Comparison of ENCODE assay signal across 29 mouse cellular contexts in genomic region chr7:92711593-92711992, GRCm38 (mm10). TPM values are rescaled to one million over a fixed set of nuclear protein-coding genes. Genes with fewer than 3 reads are reported as not detected.
DNase-seq lines count a peak whose midpoint lies in the region; ATAC-seq and TF ChIP-seq lines count a peak whose summit lies in the region.
"Had no signal": no experiment of that assay in that cellular context is flagged by ENCODE, and none has a peak within 500 bp of the region (broad histone marks: within the 10 kb centered on the region; RNA-seq: fewer than 3 reads in every experiment).

No protein-coding gene starts in this region.

- H3K36me3 ChIP-seq in midbrain, embryonic 13.5 days, result no peaks in the 10 kb centered on the region
- no peaks in the 10 kb centered on the region for H3K36me3 ChIP-seq in hindbrain, postnatal 0 days (ENCODE audit: insufficient read depth, low read length)
- H3K36me3 ChIP-seq: heart, embryonic 10.5 days; heart, embryonic 15.5 days; hindbrain, embryonic 12.5 days; kidney, embryonic 15.5 days; liver, embryonic 12.5 days; midbrain, embryonic 15.5 days had no signal

- no peak for TF ChIP-seq CTCF in hindbrain, postnatal 0 days (IDR thresholded peaks at IDR 0.05; ENCODE audit: low read depth)

- H3K4me2 ChIP-seq in midbrain, embryonic 13.5 days (replicated peaks), result no peak overlapping the region
- no peak overlapping the region for H3K4me2 ChIP-seq in hindbrain, postnatal 0 days (ENCODE audit: low read depth, low read length)
- H3K4me2 ChIP-seq: heart, embryonic 15.5 days; hindbrain, embryonic 12.5 days; kidney, embryonic 15.5 days; liver, embryonic 12.5 days; midbrain, embryonic 15.5 days had no signal

- no peak overlapping the region for H3K27ac ChIP-seq in midbrain, embryonic 13.5 days
- H3K27ac ChIP-seq in hindbrain, postnatal 0 days, result no peak overlapping the region
- H3K27ac ChIP-seq: heart, embryonic 10.5 days; heart, embryonic 15.5 days; hindbrain, embryonic 12.5 days; kidney, embryonic 15.5 days; liver, embryonic 12.5 days; midbrain, embryonic 15.5 days had no signal

- ATAC-seq in activated CD4-positive, CD25-positive, alpha-beta regulatory T cell, adult 4 months, result peak; percentile 82
- ATAC-seq in inflammation-experienced regulatory T-cells, adult 6 months, result peak; percentile 68
- ATAC-seq in midbrain, embryonic 13.5 days, result no peak
- no peak for ATAC-seq in hindbrain, postnatal 0 days
- ATAC-seq: forebrain, embryonic 16.5 days; liver, embryonic 12.5 days; lung, postnatal 0 days; midbrain, embryonic 15.5 days had no signal

- DNase-seq in 416B (ENCODE audit: low read depth), result peak; percentile 49
- peak; percentile 21 for DNase-seq in naive thymus-derived CD4-positive, alpha-beta T cell, adult 2 months (ENCODE audit: low read depth)
- DNase-seq in embryo, embryonic 9.5 days (ENCODE audit: extremely low spot score), result no peak
- DNase-seq in hindbrain, postnatal 0 days (ENCODE audit: low spot score), result no peak
- DNase-seq in left cerebral cortex, postnatal 4 days, result no peak
- DNase-seq: adrenal gland, postnatal 10 days; cerebellum, adult 11 months; cerebellum, adult 9-10 months; cerebellum, postnatal 36 days; embryo, embryonic 11 days; gastrocnemius, postnatal 10 days; kidney, adult 11 months; kidney, postnatal 25 days; lung, adult 18-20 months; lung, postnatal 4 days; right cerebral cortex, postnatal 25 days; thymus, postnatal 25 days had no signal

- H3K4me3 ChIP-seq in midbrain, embryonic 13.5 days (replicated peaks), result no peak overlapping the region
- no peak overlapping the region for H3K4me3 ChIP-seq in hindbrain, postnatal 0 days (ENCODE audit: low read length)
- H3K4me3 ChIP-seq: erythroblast, embryonic 14.5 days; heart, embryonic 10.5 days; heart, embryonic 15.5 days; hindbrain, embryonic 12.5 days; kidney, embryonic 15.5 days; liver, embryonic 12.5 days; midbrain, embryonic 15.5 days had no signal

- H3K9ac ChIP-seq in midbrain, embryonic 13.5 days (replicated peaks), result no peak overlapping the region
- no peak overlapping the region for H3K9ac ChIP-seq in hindbrain, postnatal 0 days (replicated peaks; ENCODE audit: low read length)
- H3K9ac ChIP-seq: heart, embryonic 15.5 days; hindbrain, embryonic 12.5 days; kidney, embryonic 15.5 days; liver, embryonic 12.5 days; midbrain, embryonic 15.5 days had no signal

- no peaks in the 10 kb centered on the region for H3K4me1 ChIP-seq in midbrain, embryonic 13.5 days (replicated peaks)
- H3K4me1 ChIP-seq in hindbrain, postnatal 0 days (ENCODE audit: insufficient read depth, low read length), result no peaks in the 10 kb centered on the region
- H3K4me1 ChIP-seq: heart, embryonic 15.5 days; hindbrain, embryonic 12.5 days; kidney, embryonic 15.5 days; liver, embryonic 12.5 days; midbrain, embryonic 15.5 days had no signal

- intact Hi-C loops in left cerebral cortex, postnatal 4 days (cut with DNase I), result no loop called here

- WGBS in midbrain, embryonic 13.5 days, result 89% methylated on average over 3 of the region's 3 CpGs
- 88% methylated on average over 3 of the region's 3 CpGs for WGBS in hindbrain, postnatal 0 days

- no peaks in the 10 kb centered on the region for H3K9me3 ChIP-seq in midbrain, embryonic 13.5 days
- no peaks in the 10 kb centered on the region for H3K9me3 ChIP-seq in hindbrain, postnatal 0 days (ENCODE audit: low read length)
- H3K9me3 ChIP-seq: heart, embryonic 10.5 days; heart, embryonic 15.5 days; hindbrain, embryonic 12.5 days; kidney, embryonic 15.5 days; liver, embryonic 12.5 days; midbrain, embryonic 15.5 days had no signal

- H3K27me3 ChIP-seq in midbrain, embryonic 13.5 days, result no peaks in the 10 kb centered on the region
- H3K27me3 ChIP-seq in hindbrain, postnatal 0 days (ENCODE audit: insufficient read depth, low read length), result no peaks in the 10 kb centered on the region
- H3K27me3 ChIP-seq: heart, embryonic 15.5 days; hindbrain, embryonic 12.5 days; kidney, embryonic 15.5 days; midbrain, embryonic 15.5 days had no signal

RNA-seq across cellular contexts. Expression of gene Rab30, which starts 29.8 kb away (rescaled TPM):
- under 1 TPM in 1 of 2 experiments, not detected in 1; 0.65 TPM for polyA plus RNA-seq in activated CD4-positive, CD25-positive, alpha-beta regulatory T cell, adult 4 months (2017; shearing (Covaris generic))
- polyA plus RNA-seq in inflammation-experienced regulatory T-cells, adult 6 months (2017; shearing (Covaris generic)), result under 1 TPM in 2 of 3 experiments, not detected in 1; 0.35 to 0.49 TPM
- polyA plus RNA-seq in midbrain, embryonic 13.5 days (2015; fragmentation: Nextera tagmentation; extraction: Ambion mirVana), result 21.6 and 22.4 TPM in 2 replicates
- 33.2 and 37.0 TPM in 2 replicates for total RNA-seq in hindbrain, postnatal 0 days (2014; rRNA removed)
- 17.8 and 21.8 TPM in 2 replicates for polyA plus RNA-seq in hindbrain, postnatal 0 days (2015; fragmentation: Nextera tagmentation; extraction: Ambion mirVana)
- total RNA-seq in left cerebral cortex, postnatal 4 days (2021), result 10 to 100 TPM; 33.4 to 35.7 TPM

RNA-seq across cellular contexts. Expression of gene Pcf11, which starts 41.9 kb away (rescaled TPM):
- 10 to 100 TPM; 30.2 to 31.9 TPM for polyA plus RNA-seq in activated CD4-positive, CD25-positive, alpha-beta regulatory T cell, adult 4 months (2017; shearing (Covaris generic))
- 10 to 100 TPM; 27.2 to 49.8 (median 36.4) TPM for polyA plus RNA-seq in inflammation-experienced regulatory T-cells, adult 6 months (2017; shearing (Covaris generic))
- polyA plus RNA-seq in midbrain, embryonic 13.5 days (2015; fragmentation: Nextera tagmentation; extraction: Ambion mirVana), result 24.6 and 25.3 TPM in 2 replicates
- 31.3 and 35.2 TPM in 2 replicates for total RNA-seq in hindbrain, postnatal 0 days (2014; rRNA removed)
- polyA plus RNA-seq in hindbrain, postnatal 0 days (2015; fragmentation: Nextera tagmentation; extraction: Ambion mirVana), result 14.4 and 15.2 TPM in 2 replicates
- total RNA-seq in left cerebral cortex, postnatal 4 days (2021), result 10 to 100 TPM; 46.2 to 54.6 TPM

Comparison
In these comparisons a context has a peak if more than half of its experiments do, and no peak if none do; other contexts are left out.
1. DNase-seq: peak in 416B (single experiment) and naive thymus-derived CD4-positive, alpha-beta T cell, adult 2 months (single experiment); none in embryo, embryonic 9.5 days (single experiment), hindbrain, postnatal 0 days (single experiment) and left cerebral cortex, postnatal 4 days (single experiment).
2. ATAC-seq: peak in activated CD4-positive, CD25-positive, alpha-beta regulatory T cell, adult 4 months (single experiment) and inflammation-experienced regulatory T-cells, adult 6 months (single experiment); none in midbrain, embryonic 13.5 days (single experiment) and hindbrain, postnatal 0 days (single experiment).
3. RNA of gene Rab30, which starts 29.8 kb away (polyA plus RNA-seq): 17.8 to 21.8 TPM in hindbrain, postnatal 0 days and 21.6 to 22.4 TPM in midbrain, embryonic 13.5 days; 0.65 TPM in activated CD4-positive, CD25-positive, alpha-beta regulatory T cell, adult 4 months and 0.35 to 0.49 TPM in inflammation-experienced regulatory T-cells, adult 6 months; every median in the first group is over 10 times any median in the second.